Mouse (Mus musculus) lung, postnatal 0 days (tissue): ENCODE results near the gene Zic3. TPM values are rescaled to one million over a fixed set of nuclear protein-coding genes. Genes with fewer than 3 reads are reported as not detected.

Experiments
- ATAC-seq: fragments of 200-750 bp; cut with Nextera tagmentation; 2 replicates; pipeline ENCODE4 v1.8.0; 2017; ENCODE audit warnings: moderate library complexity
- DNase-seq: peaks from one replicate; pipeline ENCODE4 v3.0.0-alpha.2; 2016; ENCODE audit warnings: low spot score
- H3K27ac ChIP-seq: fragments of 300-500 bp; sonication (generic); 2 replicates; pipeline ENCODE4 v1.5.1; 2014; ENCODE audit warnings: antibody characterized with exemption, mild to moderate bottlenecking, low read length, mixed read lengths
- H3K27me3 ChIP-seq: fragments of 300-500 bp; sonication (generic); replicated peaks from 2 replicates; pipeline ENCODE4 v1.6.1; 2014; ENCODE audit warnings: low read length, mixed read lengths; ENCODE audit not compliant: insufficient read depth
- H3K36me3 ChIP-seq: fragments of 300-500 bp; sonication (generic); 2 replicates; pipeline ENCODE4 v1.6.1; 2014; ENCODE audit warnings: low read length, mixed read lengths; ENCODE audit not compliant: insufficient read depth
- H3K4me1 ChIP-seq: fragments of 300-500 bp; sonication (generic); 2 replicates; pipeline ENCODE4 v1.6.1; 2014; ENCODE audit warnings: antibody characterized with exemption, low read depth, low read length, mixed read lengths; ENCODE audit not compliant: insufficient read depth
- H3K4me2 ChIP-seq: fragments of 300-500 bp; sonication (generic); replicated peaks from 2 replicates; pipeline ENCODE4 v1.6.1; 2014; ENCODE audit warnings: low read depth, mild to moderate bottlenecking, low read length, moderate library complexity, mixed read lengths
- H3K4me3 ChIP-seq: fragments of 300-500 bp; sonication (generic); 2 replicates; pipeline ENCODE4 v1.5.1; 2014; ENCODE audit warnings: low read depth, low read length
- H3K9ac ChIP-seq: fragments of 300-500 bp; sonication (generic); replicated peaks from 2 replicates; pipeline ENCODE4 v1.6.1; 2014; ENCODE audit warnings: low read depth, mild to moderate bottlenecking
- H3K9me3 ChIP-seq: fragments of 300-500 bp; sonication (generic); 2 replicates; pipeline ENCODE4 v1.6.1; 2016; ENCODE audit warnings: low read length, mixed read lengths
- CTCF ChIP-seq: IDR thresholded peaks from 2 replicates; pipeline ENCODE4 v1.5.1; 2016; ENCODE audit warnings: antibody characterized with exemption, mild to moderate bottlenecking
- EP300 ChIP-seq: IDR thresholded peaks from 2 replicates; pipeline ENCODE4 v1.6.1; 2016; ENCODE audit warnings: antibody characterized with exemption, mild to moderate bottlenecking, control low read depth
- WGBS: fragments of 180-500 bp; shearing (Covaris S2); extraction: QIAGEN DNeasy Blood & Tissue Kit; methylation state at CpG from one replicate; pipeline ENCODE4 v1.1.7; 2014; 5-methylcytosine and 5-hydroxymethylcytosine counted together
- polyA plus RNA-seq: library from polyadenylated mRNA; unstranded; fragments of >200 nt; fragmentation: Nextera tagmentation; extraction: Ambion mirVana; gene quantifications from 2 replicates; pipeline ENCODE4 v1.2.1, GENCODE M21; 2015

Zic3 gene
- polyA plus RNA-seq, 1 experiment from 2014 or later, result not detected

GRCm38 (mm10) chrX:58038061-58039007 is 15.8 kb downstream of the Zic3 start:
- Histone ChIP-seq H3K4me2 (peak overlapping the region; percentile 38), H3K4me3 (peak overlapping the region; percentile 10), H3K4me1 (no peaks in the 10 kb centered on the region), H3K27me3 (peaks cover 16% of the 10 kb centered on the region; the same call in 1 of the 2 replicates), H3K36me3 (no peaks in the 10 kb centered on the region), H3K9me3 (no peaks in the 10 kb centered on the region), H3K27ac (no peak overlapping the region), H3K9ac (no peak overlapping the region)
- no peak for TF ChIP-seq EP300
- no peak for TF ChIP-seq CTCF
- ATAC-seq (no peak), DNase-seq (no peak)
- WGBS, result 18% methylated on average over 51 of the region's 70 CpGs

- Histone ChIP-seq H3K27ac (no peak overlapping the region), H3K4me1 (no peaks in the 10 kb centered on the region), H3K27me3 (peaks cover 16% of the 10 kb centered on the region; the same call in 1 of the 2 replicates), H3K36me3 (no peaks in the 10 kb centered on the region), H3K9me3 (no peaks in the 10 kb centered on the region), H3K4me2 (no peak overlapping the region), H3K9ac (no peak overlapping the region), H3K4me3 (no peak overlapping the region)
- ATAC-seq (no peak), DNase-seq (no peak)
- TF ChIP-seq EP300, result no peak
- TF ChIP-seq CTCF, result no peak
- WGBS, result 41% methylated on average over 4 of the region's 4 CpGs
Observed at GRCm38 (mm10) chrX:58039703-58040102, 17.2 kb downstream of the Zic3 start.

GRCm38 (mm10) chrX:58041865-58042264 is 19.4 kb downstream of the Zic3 start:
- Histone ChIP-seq H3K4me1 (no peaks in the 10 kb centered on the region), H3K9me3 (no peaks in the 10 kb centered on the region), H3K4me2 (no peak overlapping the region), H3K27me3 (peaks cover 16% of the 10 kb centered on the region; the same call in 1 of the 2 replicates), H3K4me3 (no peak overlapping the region), H3K9ac (no peak overlapping the region), H3K27ac (no peak overlapping the region), H3K36me3 (no peaks in the 10 kb centered on the region)
- ATAC-seq, result no peak
- TF ChIP-seq CTCF, result no peak
- TF ChIP-seq EP300, result no peak
- DNase-seq, result no peak
- 50% methylated on average over 3 of the region's 3 CpGs for WGBS

- ATAC-seq, result no peak
- TF ChIP-seq CTCF, result no peak
- TF ChIP-seq EP300, result no peak
- 59% methylated on average over 4 of the region's 4 CpGs for WGBS
Observed at GRCm38 (mm10) chrX:58042512-58042911, 20.0 kb downstream of the Zic3 start.

More at GRCm38 (mm10) chrX:58042512-58042911, 20.0 kb downstream of the Zic3 start:
- no peaks in the 10 kb centered on the region for H3K36me3 ChIP-seq
- DNase-seq, result no peak
- no peaks in the 10 kb centered on the region for H3K9me3 ChIP-seq
- H3K4me1 ChIP-seq, result no peaks in the 10 kb centered on the region
- H3K27ac ChIP-seq, result no peak overlapping the region
- no peak overlapping the region for H3K9ac ChIP-seq
- H3K4me3 ChIP-seq, result no peak overlapping the region
- H3K27me3 ChIP-seq, result peaks cover 16% of the 10 kb centered on the region; the same call in 1 of the 2 replicates
- no peak overlapping the region for H3K4me2 ChIP-seq
